Mouse (Mus musculus): ENCODE measurements at regions not wholly inside any gene's neighbourhood (a gene's known extent, or its start where the extent isn't known, plus 50 kb on each side); places are given as distances from the start of the nearest gene placed in this dataset.

DNA sequence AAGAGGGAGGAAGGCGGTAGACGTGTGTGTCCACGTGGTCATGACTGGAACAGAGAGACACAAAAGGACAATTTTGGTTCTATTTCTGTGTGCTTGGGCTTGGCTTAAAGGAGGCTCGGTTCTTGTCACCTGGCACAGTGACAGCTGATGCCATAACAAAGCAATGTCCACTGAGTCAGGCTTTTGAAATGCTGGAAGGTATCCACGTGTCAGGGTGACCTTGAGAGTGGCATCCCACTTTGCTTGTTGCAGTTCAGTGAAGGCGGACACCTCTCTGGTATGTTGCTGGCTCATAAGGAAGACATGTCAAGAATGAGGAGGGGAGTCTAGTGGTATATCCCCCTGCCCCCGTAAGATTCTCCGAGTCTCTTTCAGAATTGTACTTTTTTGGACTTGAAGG lies 192.6 kb upstream of the Ddhd1 start:
- Histone ChIP-seq H3K9me3 (ENCODE audit: control insufficient read depth, low read length) (no peaks in the 10 kb centered on the region), H3K4me3 (ENCODE audit: low read depth, low read length) (no peak overlapping the region), H3K9ac (ENCODE audit: low read depth, low read length) (no peak overlapping the region), H3K4me1 (replicated peaks; ENCODE audit: control insufficient read depth, insufficient read depth, low read length) (no peaks in the 10 kb centered on the region), H3K27me3 (ENCODE audit: control insufficient read depth, insufficient read depth, low read length) (no peaks in the 10 kb centered on the region), H3K36me3 (ENCODE audit: control insufficient read depth, insufficient read depth, low read length) (no peaks in the 10 kb centered on the region), H3K4me2 (replicated peaks; ENCODE audit: low read depth, low read length) (no peak overlapping the region), H3K27ac (ENCODE audit: low read depth, low read length) (no peak overlapping the region)
- no peak for ATAC-seq (ENCODE audit: low FRiP score)
- no peak for DNase-seq (ENCODE audit: low spot score)
- WGBS, result 82% methylated on average over 8 of the region's 8 CpGs

DNA sequence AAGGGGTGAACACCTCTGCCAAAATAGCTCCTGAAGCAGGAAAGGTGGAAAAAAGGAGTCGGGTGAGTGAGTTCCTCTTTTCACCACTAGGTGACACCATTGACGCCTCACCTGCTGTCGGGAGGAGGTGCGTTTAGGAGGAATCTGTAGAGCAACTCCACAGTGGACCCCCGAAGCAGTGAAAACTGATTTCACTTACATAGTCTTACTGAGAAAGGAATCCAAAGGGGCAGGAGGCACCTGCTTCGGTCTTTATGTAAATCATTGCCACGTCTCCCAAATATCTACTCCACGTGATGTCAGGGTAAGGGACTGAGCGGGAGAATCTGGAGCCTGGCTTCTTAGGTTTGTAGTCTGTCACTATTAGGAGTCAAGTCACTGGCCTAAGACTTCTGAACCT lies 220.5 kb upstream of the Ddhd1 start:
- ATAC-seq (ENCODE audit: low FRiP score), result no peak
- 23% methylated on average over 9 of the region's 9 CpGs for WGBS
- H3K4me1 ChIP-seq (replicated peaks; ENCODE audit: control insufficient read depth, insufficient read depth, low read length), result no peaks in the 10 kb centered on the region
- H3K27ac ChIP-seq (ENCODE audit: low read depth, low read length), result no peak overlapping the region
- no peak overlapping the region for H3K4me2 ChIP-seq (replicated peaks; ENCODE audit: low read depth, low read length)
- H3K27me3 ChIP-seq (ENCODE audit: control insufficient read depth, insufficient read depth, low read length), result no peaks in the 10 kb centered on the region
- H3K9ac ChIP-seq (ENCODE audit: low read depth, low read length), result no peak overlapping the region
- H3K36me3 ChIP-seq (ENCODE audit: control insufficient read depth, insufficient read depth, low read length), result no peaks in the 10 kb centered on the region
- H3K9me3 ChIP-seq (ENCODE audit: control insufficient read depth, low read length), result no peaks in the 10 kb centered on the region
- H3K4me3 ChIP-seq (ENCODE audit: low read depth, low read length), result no peak overlapping the region
- DNase-seq (ENCODE audit: low spot score), result peak; percentile 53

DNA sequence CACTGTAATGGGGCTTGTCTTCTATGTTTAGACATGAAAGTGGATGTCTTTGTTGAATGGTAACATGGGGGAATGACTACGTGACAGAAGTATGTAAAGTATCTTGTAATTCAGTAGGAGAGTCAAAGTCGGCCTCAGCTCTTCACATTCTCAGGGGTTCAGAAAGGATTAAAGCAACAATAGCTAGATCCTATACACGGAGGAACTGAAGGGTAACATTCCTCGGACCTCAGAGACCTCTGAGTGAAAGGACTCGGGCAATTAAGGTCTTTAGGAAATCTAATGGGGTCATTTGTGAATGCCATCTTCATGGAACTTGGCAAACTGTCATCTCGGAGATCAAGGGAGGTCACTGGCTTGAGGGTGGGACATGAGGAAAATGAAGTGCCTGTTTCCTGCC lies 262.8 kb upstream of the Ddhd1 start:
- Histone ChIP-seq H3K36me3 (ENCODE audit: control insufficient read depth, insufficient read depth, low read length) (no peaks in the 10 kb centered on the region), H3K27me3 (ENCODE audit: control insufficient read depth, insufficient read depth, low read length) (no peaks in the 10 kb centered on the region), H3K4me2 (replicated peaks; ENCODE audit: low read depth, low read length) (no peak overlapping the region), H3K4me1 (replicated peaks; ENCODE audit: control insufficient read depth, insufficient read depth, low read length) (no peaks in the 10 kb centered on the region), H3K27ac (ENCODE audit: low read depth, low read length) (no peak overlapping the region), H3K9ac (ENCODE audit: low read depth, low read length) (no peak overlapping the region), H3K9me3 (ENCODE audit: control insufficient read depth, low read length) (no peaks in the 10 kb centered on the region), H3K4me3 (ENCODE audit: low read depth, low read length) (no peak overlapping the region)
- DNase-seq (ENCODE audit: low spot score) (no peak), ATAC-seq (ENCODE audit: low FRiP score) (no peak)
- 13% methylated on average over 6 of the region's 6 CpGs for WGBS

DNA sequence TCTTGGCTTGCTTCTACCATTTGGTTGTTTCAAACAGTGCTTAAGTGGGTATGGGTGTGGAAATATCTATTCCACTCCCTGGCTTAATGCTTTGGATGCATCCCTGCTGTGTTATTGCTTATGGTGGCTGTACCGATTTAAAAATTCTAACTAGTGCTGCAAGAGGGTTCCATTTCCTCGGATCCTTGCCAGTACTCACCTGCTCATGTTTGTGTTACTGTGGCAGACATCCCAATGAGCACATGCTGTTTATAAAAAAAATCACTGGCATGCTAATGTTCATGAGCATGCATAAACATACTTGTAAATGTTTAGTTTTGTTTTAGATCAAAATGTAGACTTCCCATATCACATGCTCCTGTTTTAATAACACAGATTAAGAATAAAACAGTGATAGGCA lies 285.6 kb upstream of the Ddhd1 start:
- no peak for ATAC-seq (ENCODE audit: low FRiP score)

DNA sequence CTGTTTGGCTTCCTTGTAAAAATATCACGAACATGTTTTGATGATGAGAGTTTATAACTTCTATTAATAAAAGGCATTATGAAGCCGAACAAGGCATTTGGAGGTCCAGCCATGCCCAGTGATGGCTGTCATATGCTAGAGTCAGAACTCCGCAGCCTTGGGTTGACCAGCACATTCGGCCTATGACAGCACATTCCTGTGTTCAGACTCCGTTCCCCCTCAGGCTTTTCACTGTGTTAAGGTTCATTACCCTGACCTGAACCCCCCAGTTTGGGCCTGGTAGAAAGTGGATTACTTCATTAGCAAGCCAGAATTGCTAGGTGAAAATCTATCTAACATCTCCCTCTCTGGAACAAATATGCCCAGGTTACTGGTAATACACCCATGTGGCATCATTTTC lies 286.2 kb upstream of the Ddhd1 start:
- Histone ChIP-seq H3K4me3 (ENCODE audit: low read depth, low read length) (no peak overlapping the region), H3K4me1 (replicated peaks; ENCODE audit: control insufficient read depth, insufficient read depth, low read length) (no peaks in the 10 kb centered on the region), H3K27ac (ENCODE audit: low read depth, low read length) (no peak overlapping the region), H3K9me3 (ENCODE audit: control insufficient read depth, low read length) (no peaks in the 10 kb centered on the region), H3K27me3 (ENCODE audit: control insufficient read depth, insufficient read depth, low read length) (no peaks in the 10 kb centered on the region), H3K4me2 (replicated peaks; ENCODE audit: low read depth, low read length) (no peak overlapping the region), H3K36me3 (ENCODE audit: control insufficient read depth, insufficient read depth, low read length) (no peaks in the 10 kb centered on the region), H3K9ac (ENCODE audit: low read depth, low read length) (no peak overlapping the region)
- WGBS, result 79% methylated on average over 5 of the region's 5 CpGs
- no peak for ATAC-seq (ENCODE audit: low FRiP score)
- no peak for DNase-seq (ENCODE audit: low spot score)

More for the DNA sequence above, 285.6 kb upstream of the Ddhd1 start:
- DNase-seq (ENCODE audit: low spot score), result no peak
- Histone ChIP-seq H3K27ac (ENCODE audit: low read depth, low read length) (no peak overlapping the region), H3K36me3 (ENCODE audit: control insufficient read depth, insufficient read depth, low read length) (no peaks in the 10 kb centered on the region), H3K9me3 (ENCODE audit: control insufficient read depth, low read length) (no peaks in the 10 kb centered on the region), H3K4me1 (replicated peaks; ENCODE audit: control insufficient read depth, insufficient read depth, low read length) (no peaks in the 10 kb centered on the region), H3K9ac (ENCODE audit: low read depth, low read length) (no peak overlapping the region), H3K4me3 (ENCODE audit: low read depth, low read length) (no peak overlapping the region), H3K4me2 (replicated peaks; ENCODE audit: low read depth, low read length) (no peak overlapping the region), H3K27me3 (ENCODE audit: control insufficient read depth, insufficient read depth, low read length) (no peaks in the 10 kb centered on the region)
- 86% methylated on average over 2 of the region's 2 CpGs for WGBS

DNA sequence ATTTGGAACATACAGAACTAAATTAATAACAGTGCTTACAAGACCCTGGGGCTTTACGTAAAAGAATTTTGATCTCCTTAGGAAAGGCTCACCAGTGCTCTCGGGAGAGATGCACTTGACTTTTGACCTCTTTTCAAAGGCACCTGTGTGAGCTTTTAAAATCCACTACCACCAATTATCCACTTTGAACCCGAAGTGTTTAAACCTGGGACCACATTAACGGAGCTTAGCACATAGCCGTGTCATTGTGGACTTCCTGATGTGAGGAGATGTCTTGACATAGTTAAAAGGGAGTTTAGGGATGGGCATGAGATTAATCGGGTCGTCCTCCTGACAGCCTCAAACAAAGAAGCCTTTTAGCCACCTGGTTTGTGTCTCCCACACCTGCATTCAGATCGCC lies 286.6 kb upstream of the Ddhd1 start:
- Histone ChIP-seq H3K4me3 (ENCODE audit: low read depth, low read length) (no peak overlapping the region), H3K36me3 (ENCODE audit: control insufficient read depth, insufficient read depth, low read length) (no peaks in the 10 kb centered on the region), H3K27ac (ENCODE audit: low read depth, low read length) (no peak overlapping the region), H3K9ac (ENCODE audit: low read depth, low read length) (no peak overlapping the region), H3K9me3 (ENCODE audit: control insufficient read depth, low read length) (no peaks in the 10 kb centered on the region), H3K4me2 (replicated peaks; ENCODE audit: low read depth, low read length) (no peak overlapping the region), H3K27me3 (ENCODE audit: control insufficient read depth, insufficient read depth, low read length) (no peaks in the 10 kb centered on the region), H3K4me1 (replicated peaks; ENCODE audit: control insufficient read depth, insufficient read depth, low read length) (no peaks in the 10 kb centered on the region)
- DNase-seq (ENCODE audit: low spot score), result no peak
- no peak for ATAC-seq (ENCODE audit: low FRiP score)
- 72% methylated on average over 8 of the region's 8 CpGs for WGBS

DNA sequence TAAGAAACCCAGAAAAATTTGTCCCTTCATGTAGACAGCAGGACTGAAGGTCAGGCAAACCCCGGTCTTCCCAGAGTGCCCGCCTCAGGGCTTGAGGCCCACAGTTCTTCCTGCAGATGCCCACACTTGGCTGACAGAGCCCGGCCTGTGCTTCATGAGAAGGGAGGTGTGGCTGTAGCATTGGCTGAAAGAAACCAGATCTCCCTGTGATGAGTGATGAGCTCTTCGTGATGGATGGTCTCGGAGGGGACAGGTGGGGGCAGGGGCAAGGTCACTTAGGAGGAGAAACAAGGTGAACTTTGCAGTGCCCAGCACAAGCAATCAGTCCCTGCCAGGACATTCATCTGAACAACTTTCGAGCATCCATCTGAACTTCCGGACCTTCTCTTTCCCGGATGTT lies 298.7 kb upstream of the Ddhd1 start:
- Histone ChIP-seq H3K4me1 (replicated peaks; ENCODE audit: control insufficient read depth, insufficient read depth, low read length) (no peaks in the 10 kb centered on the region), H3K4me3 (ENCODE audit: low read depth, low read length) (no peak overlapping the region), H3K36me3 (ENCODE audit: control insufficient read depth, insufficient read depth, low read length) (no peaks in the 10 kb centered on the region), H3K27me3 (ENCODE audit: control insufficient read depth, insufficient read depth, low read length) (no peaks in the 10 kb centered on the region), H3K9ac (ENCODE audit: low read depth, low read length) (no peak overlapping the region), H3K9me3 (ENCODE audit: control insufficient read depth, low read length) (no peaks in the 10 kb centered on the region), H3K4me2 (replicated peaks; ENCODE audit: low read depth, low read length) (no peak overlapping the region), H3K27ac (ENCODE audit: low read depth, low read length) (no peak overlapping the region)
- DNase-seq (ENCODE audit: low spot score) (no peak), ATAC-seq (ENCODE audit: low FRiP score) (no peak)
- 74% methylated on average over 8 of the region's 8 CpGs for WGBS

DNA sequence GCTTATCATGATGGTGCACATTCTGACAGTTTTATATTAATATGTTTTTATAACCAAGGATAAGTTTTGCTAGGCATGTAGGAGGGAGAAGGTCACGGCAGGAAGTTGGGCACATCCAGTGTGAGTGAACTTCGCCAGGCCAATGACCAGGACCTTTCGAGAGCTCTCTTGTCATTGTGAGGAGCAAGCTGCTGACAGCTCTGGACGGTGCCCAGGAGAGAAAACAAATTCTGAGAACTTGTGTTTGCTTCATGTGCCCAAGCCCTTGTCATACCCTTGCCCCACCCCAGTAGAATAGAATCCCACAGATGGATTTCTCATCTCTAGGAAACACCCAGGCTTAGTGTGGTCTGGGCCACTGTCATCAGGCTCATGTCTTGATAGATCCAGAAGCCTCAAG lies 304.5 kb upstream of the Ddhd1 start:
- H3K4me3 ChIP-seq (ENCODE audit: low read depth, low read length), result no peak overlapping the region
- H3K9ac ChIP-seq (ENCODE audit: low read depth, low read length), result no peak overlapping the region
- no peak overlapping the region for H3K4me2 ChIP-seq (replicated peaks; ENCODE audit: low read depth, low read length)
- H3K9me3 ChIP-seq (ENCODE audit: control insufficient read depth, low read length), result no peaks in the 10 kb centered on the region
- no peak for ATAC-seq (ENCODE audit: low FRiP score)
- H3K27ac ChIP-seq (ENCODE audit: low read depth, low read length), result no peak overlapping the region
- no peak for DNase-seq (ENCODE audit: low spot score)
- H3K27me3 ChIP-seq (ENCODE audit: control insufficient read depth, insufficient read depth, low read length), result no peaks in the 10 kb centered on the region
- no peaks in the 10 kb centered on the region for H3K36me3 ChIP-seq (ENCODE audit: control insufficient read depth, insufficient read depth, low read length)
- no peaks in the 10 kb centered on the region for H3K4me1 ChIP-seq (replicated peaks; ENCODE audit: control insufficient read depth, insufficient read depth, low read length)
- whole genome bisulfite sequencing, result 93% methylated on average over 4 of the region's 4 CpGs

DNA sequence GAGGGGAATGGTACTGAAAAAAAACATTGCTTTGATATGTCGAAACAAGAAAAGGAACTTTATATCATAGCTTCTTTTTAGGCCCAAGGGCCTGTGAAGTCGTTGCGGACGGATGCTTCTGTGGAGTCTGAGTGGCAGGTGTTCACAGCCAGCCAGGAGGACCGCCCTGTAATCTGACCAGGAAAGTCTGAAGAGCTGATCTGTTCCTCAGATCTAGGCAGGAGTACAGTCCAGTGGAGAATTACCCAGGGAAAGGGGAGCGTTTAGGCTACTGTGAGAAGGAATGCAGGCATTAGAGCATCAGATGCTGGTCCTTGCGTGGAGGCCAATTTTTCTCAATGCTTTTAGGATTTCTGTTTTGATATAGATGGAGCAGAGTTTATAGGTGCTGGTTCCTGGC lies 306.1 kb upstream of the Ddhd1 start:
- Histone ChIP-seq H3K9me3 (ENCODE audit: control insufficient read depth, low read length) (no peaks in the 10 kb centered on the region), H3K4me1 (replicated peaks; ENCODE audit: control insufficient read depth, insufficient read depth, low read length) (no peaks in the 10 kb centered on the region), H3K9ac (ENCODE audit: low read depth, low read length) (no peak overlapping the region), H3K36me3 (ENCODE audit: control insufficient read depth, insufficient read depth, low read length) (no peaks in the 10 kb centered on the region), H3K4me3 (ENCODE audit: low read depth, low read length) (no peak overlapping the region), H3K27ac (ENCODE audit: low read depth, low read length) (no peak overlapping the region), H3K4me2 (replicated peaks; ENCODE audit: low read depth, low read length) (no peak overlapping the region), H3K27me3 (ENCODE audit: control insufficient read depth, insufficient read depth, low read length) (no peaks in the 10 kb centered on the region)
- ATAC-seq (ENCODE audit: low FRiP score) (no peak), DNase-seq (ENCODE audit: low spot score) (no peak)
- 77% methylated on average over 7 of the region's 7 CpGs for WGBS
